Mouse (Mus musculus) heart, postnatal 0 days (tissue): Measurements from ENCODE around the gene 4833439L19Rik. TPM values are rescaled to one million over a fixed set of nuclear protein-coding genes. Genes with fewer than 3 reads are reported as not detected.

Experiments
- ATAC-seq: fragments of 200-750 bp; cut with Nextera tagmentation; 2 replicates; pipeline ENCODE4 v1.8.0; 2017; ENCODE audit warnings: low read depth, moderate number of reproducible peaks, moderate library complexity; ENCODE audit not compliant: insufficient read depth
- DNase-seq: peaks from one replicate; pipeline ENCODE4 v3.0.0-alpha.2; 2016; ENCODE audit warnings: low spot score
- H3K27ac ChIP-seq: fragments of 300-500 bp; sonication (generic); 2 replicates; pipeline ENCODE4 v1.5.1; 2014; ENCODE audit warnings: low read depth, mild to moderate bottlenecking
- H3K27me3 ChIP-seq: fragments of 300-500 bp; sonication (generic); 2 replicates; pipeline ENCODE4 v1.6.1; 2014; ENCODE audit warnings: low read length, mixed read lengths; ENCODE audit not compliant: control insufficient read depth, insufficient read depth
- H3K36me3 ChIP-seq: fragments of 300-500 bp; sonication (generic); replicated peaks from 2 replicates; pipeline ENCODE4 v1.6.1; 2014; ENCODE audit warnings: low read length, mixed read lengths; ENCODE audit not compliant: control insufficient read depth, insufficient read depth
- H3K4me1 ChIP-seq: fragments of 300-500 bp; sonication (generic); 2 replicates; pipeline ENCODE4 v1.6.1; 2014; ENCODE audit warnings: antibody characterized with exemption; ENCODE audit not compliant: control insufficient read depth, insufficient read depth
- H3K4me2 ChIP-seq: fragments of 300-500 bp; sonication (generic); 2 replicates; pipeline ENCODE4 v1.6.1; 2014; ENCODE audit warnings: low read depth, mild to moderate bottlenecking, low read length, moderate library complexity
- H3K4me3 ChIP-seq: fragments of 300-500 bp; sonication (generic); 2 replicates; pipeline ENCODE4 v1.5.1; 2014; ENCODE audit warnings: low read depth, low read length
- H3K9ac ChIP-seq: fragments of 300-500 bp; sonication (generic); replicated peaks from 2 replicates; pipeline ENCODE4 v1.6.1; 2014; ENCODE audit warnings: low read depth, low read length, mixed read lengths
- H3K9me3 ChIP-seq: fragments of 300-500 bp; sonication (generic); replicated peaks from 2 replicates; pipeline ENCODE4 v1.6.1; 2016; ENCODE audit warnings: low read length; ENCODE audit not compliant: control insufficient read depth
- CTCF ChIP-seq: IDR thresholded peaks from 2 replicates; pipeline ENCODE4 v1.5.1; 2016; ENCODE audit warnings: antibody characterized with exemption, control low read depth, low read depth
- EP300 ChIP-seq: IDR thresholded peaks from 2 replicates; pipeline ENCODE4 v1.6.1; 2016; ENCODE audit warnings: antibody characterized with exemption, low read depth
- WGBS: fragments of 180-500 bp; shearing (Covaris S2); extraction: QIAGEN DNeasy Blood & Tissue Kit; methylation state at CpG from one replicate; pipeline ENCODE4 v1.1.7; 2014; 5-methylcytosine and 5-hydroxymethylcytosine counted together
- polyA plus RNA-seq: library from polyadenylated mRNA; unstranded; fragments of >200 nt; fragmentation: Nextera tagmentation; extraction: Ambion mirVana; gene quantifications from 2 replicates; pipeline ENCODE4 v1.2.1, GENCODE M21; 2015
- total RNA-seq: library from RNA; depleted of rRNA; stranded (reverse); fragments of >200 nt; gene quantifications from 2 replicates; pipeline ENCODE4 v1.2.3, GENCODE M21; 2014; ENCODE audit warnings: low replicate concordance

Gene 4833439L19Rik
- total and polyA plus RNA-seq, 2 experiments from 2014 or later = 106 to 110 TPM

GRCm38 (mm10) chr13:54582126-54582525 is 16.9 kb upstream of the 4833439L19Rik start:
- peaks cover 90% of the 10 kb centered on the region for H3K36me3 ChIP-seq
- DNase-seq = no peak
- ATAC-seq = no peak
- H3K4me1 ChIP-seq = no peaks in the 10 kb centered on the region
- H3K27me3 ChIP-seq = no peaks in the 10 kb centered on the region
- TF ChIP-seq CTCF = no peak
- no peak for TF ChIP-seq EP300
- WGBS = 67% methylated on average over 10 of the region's 10 CpGs
- H3K9ac ChIP-seq = no peak overlapping the region
- H3K9me3 ChIP-seq = no peaks in the 10 kb centered on the region
- H3K4me3 ChIP-seq = no peak overlapping the region
- H3K27ac ChIP-seq = no peak overlapping the region
- no peak overlapping the region for H3K4me2 ChIP-seq

GRCm38 (mm10) chr13:54581385-54581784 is 16.1 kb upstream of the 4833439L19Rik start:
- Histone ChIP-seq H3K27ac (no peak overlapping the region), H3K9me3 (no peaks in the 10 kb centered on the region), H3K4me3 (no peak overlapping the region), H3K4me1 (no peaks in the 10 kb centered on the region), H3K4me2 (no peak overlapping the region), H3K9ac (no peak overlapping the region), H3K27me3 (no peaks in the 10 kb centered on the region), H3K36me3 (peaks cover 88% of the 10 kb centered on the region)
- TF ChIP-seq CTCF (no peak), EP300 (no peak)
- no peak for DNase-seq
- WGBS = 78% methylated on average over 2 of the region's 2 CpGs
- ATAC-seq = no peak

GRCm38 (mm10) chr13:54577652-54578507 is 12.6 kb upstream of the 4833439L19Rik start:
- no peaks in the 10 kb centered on the region for H3K9me3 ChIP-seq
- H3K4me3 ChIP-seq = no peak overlapping the region
- H3K27me3 ChIP-seq = no peaks in the 10 kb centered on the region
- peaks cover 8% of the 10 kb centered on the region for H3K4me1 ChIP-seq
- ATAC-seq (no peak), DNase-seq (no peak)
- H3K27ac ChIP-seq = no peak overlapping the region
- TF ChIP-seq EP300 (no peak), CTCF (no peak)
- no peak overlapping the region for H3K9ac ChIP-seq
- no peak overlapping the region for H3K4me2 ChIP-seq
- WGBS = 75% methylated on average over 21 of the region's 21 CpGs
- H3K36me3 ChIP-seq = peaks cover 54% of the 10 kb centered on the region

GRCm38 (mm10) chr13:54575489-54575888 is 10.3 kb upstream of the 4833439L19Rik start:
- H3K4me3 ChIP-seq = peak overlapping the region; percentile 86
- H3K4me1 ChIP-seq = peaks cover 8% of the 10 kb centered on the region
- WGBS = 5% methylated on average over 19 of the region's 19 CpGs
- peak overlapping the region; percentile 73 for H3K4me2 ChIP-seq
- no peaks in the 10 kb centered on the region for H3K9me3 ChIP-seq
- peak overlapping the region; percentile 73 for H3K9ac ChIP-seq
- no peak for DNase-seq
- H3K27ac ChIP-seq = peak overlapping the region; percentile 75; the same call in 1 of the 2 replicates
- peaks cover 32% of the 10 kb centered on the region for H3K36me3 ChIP-seq
- H3K27me3 ChIP-seq = no peaks in the 10 kb centered on the region
- TF ChIP-seq EP300 (no peak), CTCF (no peak)
- ATAC-seq = no peak

GRCm38 (mm10) chr13:54574854-54575481 is 9.7 kb upstream of the 4833439L19Rik start, which contains the start of gene Arl10:
Gene Arl10 (plus strand): TSS chr13:54575015.
- H3K9ac ChIP-seq = peak within 1 kb of the TSS; percentile 73
- WGBS = under 1% methylated on average over 55 of the region's 55 CpGs
- DNase-seq (peak; percentile 62), ATAC-seq (peak; percentile 89)
- H3K4me1 ChIP-seq = peaks cover 8% of the 10 kb centered on the region
- H3K36me3 ChIP-seq = peaks cover 27% of the 10 kb centered on the region
- H3K4me3 ChIP-seq = peak within 1 kb of the TSS; percentile 86
- no peaks in the 10 kb centered on the region for H3K27me3 ChIP-seq
- no peaks in the 10 kb centered on the region for H3K9me3 ChIP-seq
- TF ChIP-seq CTCF (no peak), EP300 (no peak)
- H3K4me2 ChIP-seq = peak within 1 kb of the TSS; percentile 73
- H3K27ac ChIP-seq = peak within 1 kb of the TSS; percentile 75
